Mouse (Mus musculus) adipose tissue, adult 10 weeks (tissue): Measurements from ENCODE around the gene Eif3a. TPM values are rescaled to one million over a fixed set of nuclear protein-coding genes. Genes with fewer than 3 reads are reported as not detected.

Experiments
- polyA plus RNA-seq: library from polyadenylated mRNA; stranded (reverse); fragments of 350-450 nt; fragmentation: Illumina TruSeq; extraction: RNeasy Lipid Tissue Mini Kit (QIAGEN cat#74804); gene quantifications from one replicate; pipeline ENCODE4 v1.2.3, GENCODE M21; 2014; ENCODE audit warnings: low read depth, low replicate concordance

Gene Eif3a
- 122 TPM for polyA plus RNA-seq

GRCm38 (mm10) chr19:60790551-60791161 lies at the start of gene Eif3a:
Gene Eif3a, minus strand, starts transcription at chr19:60790658.

GRCm38 (mm10) chr19:60811098-60812035 lies 20.9 kb upstream of the Eif3a start, which contains the start of gene Fam45a:
Gene Fam45a, plus strand, starts transcription at chr19:60811585.

GRCm38 (mm10) chr19:60755438-60756191 lies 34.8 kb downstream of the Eif3a start, which contains the start of gene Nanos1:
Gene Nanos1, plus strand, starts transcription at chr19:60755987.

Other genes with a start within 250 kb of the Eif3a start
- 21.7 TPM for gene Cacul1, start 209.6 kb downstream of the Eif3a start, polyA plus RNA-seq
- gene Nanos1, start 34.7 kb downstream of the Eif3a start, polyA plus RNA-seq = 0.34 TPM
- 29.0 TPM for gene Fam45a, start 20.9 kb upstream of the Eif3a start, polyA plus RNA-seq
- 6.5 TPM for gene Sfxn4, start 70.8 kb upstream of the Eif3a start, polyA plus RNA-seq
- gene Prdx3, start 83.9 kb upstream of the Eif3a start, polyA plus RNA-seq = 142 TPM
- gene Grk5, start 99.1 kb upstream of the Eif3a start, polyA plus RNA-seq = 17.3 TPM